Comparison of ENCODE assay signal across 11 mouse cellular contexts in the genomic region with DNA sequence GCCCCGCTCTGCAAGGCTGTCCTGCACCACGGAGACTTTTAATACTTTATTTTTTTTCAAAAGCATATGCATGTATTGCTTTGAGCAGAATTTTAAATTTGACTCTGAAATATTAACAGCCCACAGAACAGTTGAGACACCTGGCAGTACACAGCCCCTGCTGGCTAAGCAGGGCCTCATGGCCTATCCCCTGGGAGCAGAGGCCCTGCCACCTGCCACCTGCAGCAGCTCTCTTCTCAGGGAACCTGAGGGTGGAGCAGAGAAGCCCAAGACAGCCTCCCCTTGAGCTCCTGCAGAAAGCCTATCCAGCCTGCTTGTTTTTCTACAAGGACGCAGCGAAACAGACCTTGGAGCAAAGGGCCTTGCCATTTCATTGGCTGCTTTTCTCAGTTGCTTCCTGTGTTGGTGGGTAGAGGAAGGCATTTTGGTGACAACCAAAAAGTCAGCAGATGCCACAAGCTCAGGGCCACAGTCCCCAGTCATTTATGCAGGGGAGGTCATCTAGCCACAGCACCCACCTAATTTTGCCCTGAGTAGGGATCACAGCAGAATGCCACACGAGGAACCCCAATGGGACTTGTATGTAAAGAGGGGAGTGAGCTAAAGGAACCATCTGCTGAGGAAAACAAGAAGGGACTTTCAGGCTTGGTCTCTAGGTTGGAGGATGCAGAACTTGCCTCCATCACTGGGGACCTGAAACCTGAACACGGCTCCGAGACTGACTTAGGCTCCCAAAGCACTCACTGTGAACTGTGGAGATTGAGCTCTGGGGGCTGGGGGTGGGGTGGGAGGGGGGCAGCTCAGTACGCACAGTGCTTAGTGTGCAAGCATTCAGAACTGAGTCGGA. TPM values are rescaled to one million over a fixed set of nuclear protein-coding genes. Genes with fewer than 3 reads are reported as not detected.
DNase-seq lines count a peak whose midpoint lies in the region; TF ChIP-seq lines count a peak whose summit lies in the region.
"Had no signal": no experiment of that assay in that cellular context is flagged by ENCODE, and none has a peak within 500 bp of the region (broad histone marks: within the 10 kb centered on the region; RNA-seq: fewer than 3 reads in every experiment).

No protein-coding gene starts in this region.

- dilution Hi-C loops in CH12.LX (cut with MboI; ENCODE audit: extremely low pct_ligation_motif_present, extremely low pct_unique_long_range_greater_than_20kb, low sequenced_read_pairs): no loop called here

- H3K27ac ChIP-seq in layer of hippocampus, adult 2 months: peak overlapping the region; percentile 79
- H3K27ac ChIP-seq in CH12.LX (ENCODE audit: insufficient read depth, low read depth): peak overlapping the region; percentile 97
- H3K27ac ChIP-seq: hindbrain, postnatal 0 days had no signal

- H3K79me2 ChIP-seq in CH12.LX (replicated peaks; ENCODE audit: control insufficient read depth, extremely low read depth, insufficient read depth, poor library complexity, severe bottlenecking): peaks cover 89% of the 10 kb centered on the region

- H3K9ac ChIP-seq in CH12.LX (ENCODE audit: insufficient read depth, low read depth): peak overlapping the region; percentile 90

- TF ChIP-seq RAD21 in CH12.LX (IDR thresholded peaks at IDR 0.05; ENCODE audit: low read depth, low read length): peak; percentile 18

- no peak for DNase-seq in layer of hippocampus, adult 2 months (ENCODE audit: low spot score in 2 of 2)
- no peak for DNase-seq in layer of hippocampus, adult 9-11 months
- peak; percentile 96 for DNase-seq in CH12.LX (ENCODE audit: extremely low read depth)
- DNase-seq in brain, adult 2 months (ENCODE audit: low read depth, low spot score): peak; percentile 68
- DNase-seq in spleen, postnatal 36 days (ENCODE audit: low spot score in 2 of 2): peak; percentile 73 to 74
- DNase-seq in heart, adult 9 months (ENCODE audit: low spot score in 2 of 2): no peak
- no peak for DNase-seq in layer of hippocampus, adult 9-10 months (ENCODE audit: low spot score)
- DNase-seq in frontal cortex, adult 2 months (ENCODE audit: extremely low spot score in 1 of 2, low spot score in 1 of 2): no peak
- DNase-seq: gastrocnemius, postnatal 36 days; lung, adult 18-20 months had no signal

- peaks cover 30 to 67% of the 10 kb centered on the region in 2 experiments for H3K4me1 ChIP-seq in CH12.LX (ENCODE audit: control insufficient read depth in 1 of 2, insufficient read depth in 2 of 2)

- no peaks in the 10 kb centered on the region for H3K27me3 ChIP-seq in CH12.LX (replicated peaks)

- no peaks in the 10 kb centered on the region for H3K9me3 ChIP-seq in CH12.LX (replicated peaks; ENCODE audit: low read length)

- in situ Hi-C loops in CH12.LX (cut with MboI; ENCODE audit: low pct_ligation_motif_present, low pct_unique_long_range_greater_than_20kb, low sequenced_read_pairs): loop anchor here (5.0 kb wide), 2 partner anchors 42 to 132 kb away; partner anchors contain the start of gene Med7

- peak; percentile 98 for TF ChIP-seq EP300 in CH12.LX (IDR thresholded peaks at IDR 0.05; ENCODE audit: low read length)

- no peak for TF ChIP-seq CTCF in layer of hippocampus, adult 2 months (conservative IDR thresholded peaks at IDR 0.05)
- peak in 1 of 2 experiments; percentile 11; a peak in 1 of 4 replicates for TF ChIP-seq CTCF in CH12.LX (conservative IDR thresholded peaks at IDR 0.05 in 1 of 2, IDR thresholded peaks at IDR 0.05 in 1 of 2; ENCODE audit: low read depth in 2 of 2, low read length in 2 of 2)

- H3K36me3 ChIP-seq in CH12.LX (replicated peaks in 1 of 2; ENCODE audit: control insufficient read depth in 1 of 2, insufficient read depth in 1 of 2, low read length in 1 of 2): peaks cover 20 to 57% of the 10 kb centered on the region in 2 experiments

- TF ChIP-seq POLR2A in CH12.LX (IDR thresholded peaks at IDR 0.05; ENCODE audit: low read depth, low read length): peak; percentile 45

- no peak overlapping the region for H3K4me3 ChIP-seq in layer of hippocampus, adult 2 months
- H3K4me3 ChIP-seq in CH12.LX (replicated peaks in 1 of 3; ENCODE audit: low read depth in 2 of 3, low read length in 2 of 3, poor library complexity in 1 of 3): peak overlapping the region; percentile 12 to 50 (median 34)

- H3K4me2 ChIP-seq in CH12.LX (ENCODE audit: insufficient read depth, low read depth, poor library complexity, severe bottlenecking): peak overlapping the region; percentile 85

TF ChIP-seq in CH12.LX, 34 proteins besides CTCF, POLR2A, EP300 and RAD21:
- peak; percentile 100 for TF ChIP-seq TCF12 (IDR thresholded peaks at IDR 0.05; ENCODE audit: low read depth, low read length)
- peak; percentile 85 for TF ChIP-seq MAZ (IDR thresholded peaks at IDR 0.05; ENCODE audit: low read depth, low read length)
- peak; percentile 44; the same call in 1 of the 2 replicates for TF ChIP-seq JUND (conservative IDR thresholded peaks at IDR 0.05; ENCODE audit: low read depth, low read length)
- TF ChIP-seq HCFC1 (IDR thresholded peaks at IDR 0.05; ENCODE audit: low read depth, low read length): no peak; the same call in 1 of the 2 replicates
- peak; percentile 84 for TF ChIP-seq CHD1 (IDR thresholded peaks at IDR 0.05; ENCODE audit: low read depth, low read length)
- peak; percentile 68; the same call in 1 of the 2 replicates for TF ChIP-seq TBP (conservative IDR thresholded peaks at IDR 0.05; ENCODE audit: low read depth, low read length)
- TF ChIP-seq USF1 (IDR thresholded peaks at IDR 0.05; ENCODE audit: low read depth, low read length): no peak
- TF ChIP-seq E2F4 (IDR thresholded peaks at IDR 0.05; ENCODE audit: insufficient replicate concordance, low read depth, low read length): no peak
- TF ChIP-seq ZC3H11A (IDR thresholded peaks at IDR 0.05; ENCODE audit: low read depth, low read length): no peak
- TF ChIP-seq RCOR1 (conservative IDR thresholded peaks at IDR 0.05; ENCODE audit: low read depth, low read length): peak; percentile 87
- peak; percentile 78 for TF ChIP-seq IRF4 (IDR thresholded peaks at IDR 0.05; ENCODE audit: low read depth, low read length)
- peak; percentile 79 for TF ChIP-seq ZNF384 (IDR thresholded peaks at IDR 0.05; ENCODE audit: low read depth, low read length)
- peak; percentile 46 for TF ChIP-seq SMC3 (IDR thresholded peaks at IDR 0.05; ENCODE audit: low read depth, low read length)
- TF ChIP-seq CHD2 (IDR thresholded peaks at IDR 0.05; ENCODE audit: low read length): peak; percentile 87
- peak; percentile 79 for TF ChIP-seq BHLHE40 (IDR thresholded peaks at IDR 0.05; ENCODE audit: low read depth, low read length)
- TF ChIP-seq MAFK (IDR thresholded peaks at IDR 0.05; ENCODE audit: insufficient replicate concordance, low read length): peak; percentile 79
- peak; percentile 84; the same call in 1 of the 2 replicates for TF ChIP-seq MYC (IDR thresholded peaks at IDR 0.05; ENCODE audit: low read depth, low read length)
- TF ChIP-seq ZMIZ1 (IDR thresholded peaks at IDR 0.05; ENCODE audit: low read depth, low read length): 0 out of 2 replicates have a peak, but pooled peaks have one; percentile 4
- peak; percentile 90; the same call in 1 of the 2 replicates for TF ChIP-seq MXI1 (IDR thresholded peaks at IDR 0.05; ENCODE audit: low read depth, low read length)
- peak; percentile 94 for TF ChIP-seq ETS1 (conservative IDR thresholded peaks at IDR 0.05; ENCODE audit: low read depth, low read length)
- TF ChIP-seq UBTF (IDR thresholded peaks at IDR 0.05; ENCODE audit: low read depth, low read length): 0 out of 2 replicates have a peak, but pooled peaks have one; percentile 66
- TF ChIP-seq JUN (IDR thresholded peaks at IDR 0.05; ENCODE audit: insufficient read depth, low read depth, low read length): no peak
- no peak for TF ChIP-seq GABPA (IDR thresholded peaks at IDR 0.05; ENCODE audit: insufficient replicate concordance, low read depth, low read length)
- TF ChIP-seq SIN3A (IDR thresholded peaks at IDR 0.05; ENCODE audit: low read length): peak; percentile 72
- TF ChIP-seq MAX (IDR thresholded peaks at IDR 0.05; ENCODE audit: low read length): peak; percentile 54; the same call in 1 of the 2 replicates
- peak; percentile 76 for TF ChIP-seq KAT2A (IDR thresholded peaks at IDR 0.05; ENCODE audit: insufficient replicate concordance, low read length)
- TF ChIP-seq MEF2A (IDR thresholded peaks at IDR 0.05; ENCODE audit: borderline replicate concordance, low read depth, low read length): peak; percentile 93
- no peak for TF ChIP-seq ZKSCAN1 (IDR thresholded peaks at IDR 0.05; ENCODE audit: borderline replicate concordance, low read depth, low read length)
- TF ChIP-seq NRF1 (IDR thresholded peaks at IDR 0.05; ENCODE audit: low read depth, low read length): peak; percentile 44; the same call in 1 of the 2 replicates
- no peak; the same call in none of the 2 replicates for TF ChIP-seq NELFE (IDR thresholded peaks at IDR 0.05; ENCODE audit: low read depth, low read length)

RNA-seq across cellular contexts. Expression of gene Cyfip2, which starts 7.6 kb away (rescaled TPM):
- total RNA-seq in layer of hippocampus, adult 2 months (2021): 100 to 1,000 TPM; 530 to 540 TPM
- 77.6 and 97.6 TPM in 2 replicates for total RNA-seq in CH12.LX (2012; rRNA removed)
- total RNA-seq in CH12.LX (2014; rRNA removed): 36.1 and 40.7 TPM in 2 replicates
- polyA plus RNA-seq in CH12.LX (2012; ENCODE audit: insufficient read length, low read depth): 161 and 194 TPM in 2 replicates
- polyA plus RNA-seq in frontal cortex, adult 2 months (2012; rRNA removed): 211 and 223 TPM in 2 replicates

Comparison
In these comparisons a context has a peak if more than half of its experiments do, and no peak if none do; other contexts are left out.
1. DNase-seq: peak in CH12.LX (single experiment), brain, adult 2 months (single experiment) and spleen, postnatal 36 days (2 of 2); none in layer of hippocampus, adult 2 months (0 of 2), layer of hippocampus, adult 9-11 months (single experiment), heart, adult 9 months (0 of 2), layer of hippocampus, adult 9-10 months (single experiment) and frontal cortex, adult 2 months (0 of 2).
2. RNA of gene Cyfip2, which starts 7.6 kb away (total RNA-seq): 530 to 540 TPM in layer of hippocampus, adult 2 months; 36.1 to 97.6 TPM in CH12.LX; every median in the first group is over 4 times any median in the second.